Mouse (Mus musculus) urinary bladder, postnatal 4 days (tissue): ENCODE results near the gene Map3k4.
A peak's percentile ranks its signal among the peaks of the same experiment; 100 is the strongest.

Experiments used
- DNase-seq, 2 experiments: peaks; one replicate each; pipeline ENCODE4 v3.0.0; 2021 to 2022; ENCODE audit warnings: low spot score in 2 of 2

Map3k4 gene

GRCm38 (mm10) chr17:12273032-12273431, 45.6 kb downstream of the Map3k4 start:
- DNase-seq, result no peak

- DNase-seq, result no peak
These were observed 46.8 kb downstream of the Map3k4 start for GRCm38 (mm10) chr17:12271805-12272204.

GRCm38 (mm10) chr17:12268538-12268937, 50.1 kb downstream of the Map3k4 start:
- no peak for DNase-seq

- no peak for DNase-seq
These were observed 50.5 kb downstream of the Map3k4 start for GRCm38 (mm10) chr17:12268091-12268490.

GRCm38 (mm10) chr17:12265969-12266925, 52.3 kb downstream of the Map3k4 start:
- DNase-seq, result peak in 1 of 2 experiments; percentile 42

GRCm38 (mm10) chr17:12264293-12264692, 54.3 kb downstream of the Map3k4 start:
- DNase-seq, result no peak

GRCm38 (mm10) chr17:12263787-12264186, 54.8 kb downstream of the Map3k4 start:
- DNase-seq, result no peak

- no peak for DNase-seq
These were observed 55.7 kb downstream of the Map3k4 start for GRCm38 (mm10) chr17:12262851-12263250.

- DNase-seq, result no peak
These were observed 56.7 kb downstream of the Map3k4 start for GRCm38 (mm10) chr17:12261887-12262286.

GRCm38 (mm10) chr17:12261376-12261775, 57.2 kb downstream of the Map3k4 start:
- DNase-seq, result no peak

- no peak for DNase-seq
These were observed 58.6 kb downstream of the Map3k4 start for GRCm38 (mm10) chr17:12259957-12260356.

GRCm38 (mm10) chr17:12258517-12258916, 60.1 kb downstream of the Map3k4 start:
- DNase-seq, result no peak

- no peak for DNase-seq
These were observed 62.5 kb downstream of the Map3k4 start for GRCm38 (mm10) chr17:12256142-12256541.

- no peak for DNase-seq
These were observed 68.0 kb downstream of the Map3k4 start for GRCm38 (mm10) chr17:12250581-12250980.

- no peak for DNase-seq
These were observed 68.7 kb downstream of the Map3k4 start for GRCm38 (mm10) chr17:12249783-12250504.

- DNase-seq, result no peak
These were observed 77.9 kb downstream of the Map3k4 start for GRCm38 (mm10) chr17:12240701-12241100.

GRCm38 (mm10) chr17:12232724-12233123, 85.9 kb downstream of the Map3k4 start:
- DNase-seq, result no peak

- DNase-seq, result no peak
These were observed 87.5 kb downstream of the Map3k4 start for GRCm38 (mm10) chr17:12231087-12231486.

- DNase-seq, result no peak
These were observed 88.4 kb downstream of the Map3k4 start for GRCm38 (mm10) chr17:12230167-12230566.

- DNase-seq, result no peak
These were observed 88.8 kb downstream of the Map3k4 start for GRCm38 (mm10) chr17:12229756-12230155.

- no peak for DNase-seq
These were observed 90.1 kb downstream of the Map3k4 start for GRCm38 (mm10) chr17:12228471-12228870.

GRCm38 (mm10) chr17:12228001-12228400, 90.6 kb downstream of the Map3k4 start:
- no peak for DNase-seq

- DNase-seq, result no peak
These were observed 92.0 kb downstream of the Map3k4 start for GRCm38 (mm10) chr17:12226551-12226950.
